Mouse (Mus musculus) CH12.LX (cell line): ENCODE results near the gene Mmp19. TPM values are rescaled to one million over a fixed set of nuclear protein-coding genes. Genes with fewer than 3 reads are reported as not detected.
"Not testable (repeated sequence)": the region's sequence is repeated elsewhere in the genome, so short reads cannot be mapped to it uniquely, and the experiment has no call there.

Experiments
- DNase-seq: peaks from one replicate; pipeline ENCODE4 v3.0.0-alpha.2; 2013; ENCODE audit errors: extremely low read depth
- H3K27ac ChIP-seq: 2 replicates; pipeline ENCODE4 v1.5.1; 2012; ENCODE audit warnings: low read depth, mild to moderate bottlenecking, control low read depth, moderate library complexity; ENCODE audit not compliant: insufficient read depth
- H3K27me3 ChIP-seq: replicated peaks from 2 replicates; pipeline ENCODE3; 2012; ENCODE audit warnings: inconsistent platforms
- H3K36me3 ChIP-seq, 2 experiments: replicated peaks in 1 of 2; 2 replicates each; pipeline versions ENCODE3 to v1.6.1; 2012; ENCODE audit warnings: inconsistent platforms in 1 of 2, low read length in 1 of 2, mild to moderate bottlenecking in 1 of 2, mixed read lengths in 1 of 2, moderate library complexity in 1 of 2; ENCODE audit not compliant: control insufficient read depth in 1 of 2, insufficient read depth in 1 of 2
- H3K4me1 ChIP-seq, 2 experiments: 2 replicates each; pipeline ENCODE4 v1.6.1; 2012; ENCODE audit warnings: inconsistent platforms in 1 of 2, moderate library complexity in 1 of 2; ENCODE audit not compliant: insufficient read depth in 2 of 2, control insufficient read depth in 1 of 2
- H3K4me2 ChIP-seq: 2 replicates; pipeline ENCODE4 v1.6.1; 2012; ENCODE audit warnings: low read depth, mild to moderate bottlenecking, control low read depth; ENCODE audit not compliant: poor library complexity, insufficient read depth, severe bottlenecking
- H3K4me3 ChIP-seq, 3 experiments: fragments of 150-350 bp in 1 of 3; sonication (generic) in 1 of 3; replicated peaks in 1 of 3; 2 replicates each; pipeline versions ENCODE3 to v1.5.1; 2011 to 2012; ENCODE audit warnings: low read depth in 2 of 3, low read length in 2 of 3, mild to moderate bottlenecking in 2 of 3, moderate library complexity in 2 of 3, control low read depth in 1 of 3, improper control_type of control experiment in 1 of 3, inconsistent platforms in 1 of 3, mixed read lengths in 1 of 3; ENCODE audit not compliant: poor library complexity in 1 of 3
- H3K79me2 ChIP-seq: replicated peaks from 2 replicates; pipeline ENCODE4 v1.6.1; 2012; ENCODE audit warnings: mild to moderate bottlenecking, moderate library complexity; ENCODE audit not compliant: control insufficient read depth, poor library complexity, insufficient read depth, severe bottlenecking; ENCODE audit errors: extremely low read depth
- H3K9ac ChIP-seq: 2 replicates; pipeline ENCODE4 v1.6.1; 2012; ENCODE audit warnings: low read depth, mild to moderate bottlenecking, control low read depth, moderate library complexity; ENCODE audit not compliant: insufficient read depth
- H3K9me3 ChIP-seq: replicated peaks from 2 replicates; pipeline ENCODE3; 2012; ENCODE audit warnings: low read length, inconsistent platforms, mixed read lengths
- BHLHE40 ChIP-seq: IDR thresholded peaks from 2 replicates; pipeline ENCODE4 v1.6.1; 2011; ENCODE audit warnings: mild to moderate bottlenecking, low read depth, low read length, improper control_type of control experiment
- ELF1 ChIP-seq: IDR thresholded peaks from 2 replicates; pipeline ENCODE4 v1.6.1; 2014; ENCODE audit warnings: low read depth, mild to moderate bottlenecking, inconsistent platforms, low read length, improper control_type of control experiment
- IRF4 ChIP-seq: IDR thresholded peaks from 2 replicates; pipeline ENCODE4 v1.6.1; 2014; ENCODE audit warnings: low read depth, mild to moderate bottlenecking, inconsistent platforms, low read length, improper control_type of control experiment
- JUN ChIP-seq: IDR thresholded peaks from 2 replicates; pipeline ENCODE4 v1.6.1; 2011; ENCODE audit warnings: low read depth, mild to moderate bottlenecking, low read length, improper control_type of control experiment, moderate library complexity; ENCODE audit not compliant: insufficient read depth
- MAFK ChIP-seq: IDR thresholded peaks from 2 replicates; pipeline ENCODE4 v1.6.1; 2011; ENCODE audit warnings: low read length, improper control_type of control experiment; ENCODE audit not compliant: insufficient replicate concordance
- MXI1 ChIP-seq: IDR thresholded peaks from 2 replicates; pipeline ENCODE4 v1.6.1; 2011; ENCODE audit warnings: mild to moderate bottlenecking, low read depth, low read length, improper control_type of control experiment
- MYC ChIP-seq: IDR thresholded peaks from 2 replicates; pipeline ENCODE4 v1.6.1; 2011; ENCODE audit warnings: low read depth, mild to moderate bottlenecking, improper control_type of control experiment, low read length
- SIN3A ChIP-seq: IDR thresholded peaks from 2 replicates; pipeline ENCODE4 v1.6.1; 2012; ENCODE audit warnings: low read length, improper control_type of control experiment, inconsistent platforms
- TBP ChIP-seq: conservative IDR thresholded peaks from 2 replicates; pipeline ENCODE4 v1.6.1; 2011; ENCODE audit warnings: low read depth, low read length, improper control_type of control experiment
- TCF12 ChIP-seq: IDR thresholded peaks from 2 replicates; pipeline ENCODE4 v1.6.1; 2014; ENCODE audit warnings: low read depth, mild to moderate bottlenecking, inconsistent platforms, low read length, improper control_type of control experiment
- ZC3H11A ChIP-seq: IDR thresholded peaks from 2 replicates; pipeline ENCODE4 v1.6.1; 2012; ENCODE audit warnings: low read depth, mild to moderate bottlenecking, inconsistent platforms, low read length, improper control_type of control experiment
- ZMIZ1 ChIP-seq: IDR thresholded peaks from 2 replicates; pipeline ENCODE4 v1.6.1; 2012; ENCODE audit warnings: low read depth, mild to moderate bottlenecking, inconsistent platforms, low read length, improper control_type of control experiment
- ZNF384 ChIP-seq: IDR thresholded peaks from 2 replicates; pipeline ENCODE4 v1.6.1; 2012; ENCODE audit warnings: low read depth, low read length, improper control_type of control experiment, inconsistent platforms
- dilution Hi-C: fragments of 300-500 bp; cut with MboI; formaldehyde crosslinking; loops from 2 replicates; pipeline ENCODE4 v1.14.3; 2020; ENCODE audit warnings: low sequenced_read_pairs; ENCODE audit not compliant: extremely low pct_unique_long_range_greater_than_20kb, extremely low pct_ligation_motif_present
- in situ Hi-C: fragments of 300-500 bp; cut with MboI; formaldehyde crosslinking; loops from 3 replicates; pipeline ENCODE4 v1.14.3; 2019; ENCODE audit warnings: low sequenced_read_pairs, low pct_ligation_motif_present, low pct_unique_long_range_greater_than_20kb, mixed read lengths
- polyA plus RNA-seq: library from polyadenylated mRNA; unstranded; fragments of >175 nt; gene quantifications from 2 replicates; pipeline ENCODE4 v1.2.1, GENCODE M21; 2012; ENCODE audit warnings: low read depth; ENCODE audit not compliant: insufficient read length
- total RNA-seq, 2 experiments: library from RNA; depleted of rRNA; stranded (reverse); fragments of 300-350 nt in 1 of 2; fragments of >200 nt in 1 of 2; gene quantifications; 2 replicates each; pipeline ENCODE4 v1.2.3; 2012 to 2014

Mmp19 gene
- total and polyA plus RNA-seq, 3 experiments = 0.50 to 1.3 (median 0.57) TPM

- TF ChIP-seq MXI1 (peak; percentile 72; the same call in 1 of the 2 replicates), ZNF384 (no peak), TCF12 (peak; percentile 88)
These were observed 30.8 kb downstream of the Mmp19 start, which contains the start of gene Ormdl2 (continued) for GRCm38 (mm10) chr10:128821358-128822056.

- TF ChIP-seq MXI1 (peak; percentile 40; the same call in 1 of the 2 replicates), SIN3A (peak; percentile 60), MAFK (no peak)
- H3K9ac ChIP-seq = peak overlapping the region; percentile 88
- H3K27ac ChIP-seq = peak overlapping the region; percentile 6; the same call in 1 of the 2 replicates
- H3K4me3 ChIP-seq = peak overlapping the region; percentile 77 to 96 (median 82)
- H3K79me2 ChIP-seq = peaks cover 52% of the 10 kb centered on the region
- H3K9me3 ChIP-seq = no peaks in the 10 kb centered on the region
- in situ Hi-C loops (loop anchor here (5.0 kb wide), 1 partner anchor 50 kb away; no protein-coding TSS in a partner anchor), dilution Hi-C loops (no loop called here)
- DNase-seq = peak; percentile 25
- no peaks in the 10 kb centered on the region for H3K27me3 ChIP-seq
- H3K36me3 ChIP-seq = peaks cover 19 to 61% of the 10 kb centered on the region in 2 experiments
- peak overlapping the region; percentile 43 for H3K4me2 ChIP-seq
- peaks cover 0 to 28% of the 10 kb centered on the region in 2 experiments; a peak in 2 of 4 replicates for H3K4me1 ChIP-seq
These were observed 31.4 kb downstream of the Mmp19 start for GRCm38 (mm10) chr10:128822135-128822534.

- Histone ChIP-seq H3K4me2 (peak overlapping the region; percentile 43), H3K4me3 (peak overlapping the region; percentile 77 to 96 (median 82)), H3K79me2 (peaks cover 58% of the 10 kb centered on the region), H3K9ac (peak overlapping the region; percentile 88; the same call in 1 of the 2 replicates), H3K36me3 (peaks cover 18 to 59% of the 10 kb centered on the region in 2 experiments), H3K4me1 (peaks cover 0 to 28% of the 10 kb centered on the region in 2 experiments; a peak in 2 of 4 replicates)
- in situ Hi-C loops = loop anchor here (5.0 kb wide), 1 partner anchor 51 kb away; no protein-coding TSS in a partner anchor
- DNase-seq, H3K27ac ChIP-seq, H3K27me3 ChIP-seq, dilution Hi-C loops, H3K9me3 ChIP-seq: not testable (repeated sequence)
- TF ChIP-seq MYC (peak; percentile 80), MXI1 (peak; percentile 49; the same call in 1 of the 2 replicates)
These were observed 32.4 kb downstream of the Mmp19 start for GRCm38 (mm10) chr10:128823087-128823486.

- peaks cover 0 to 28% of the 10 kb centered on the region in 2 experiments; a peak in 2 of 4 replicates for H3K4me1 ChIP-seq
- TF ChIP-seq ZMIZ1 (no peak), JUN (no peak), ELF1 (no peak), TBP (no peak), ZC3H11A (no peak), BHLHE40 (no peak), IRF4 (no peak)
- TF ChIP-seq, all 38 proteins: peak for 0
- no peaks in the 10 kb centered on the region for H3K27me3 ChIP-seq
- dilution Hi-C loops = no loop called here
- no peak overlapping the region for H3K4me3 ChIP-seq
- no peak overlapping the region for H3K9ac ChIP-seq
- H3K9me3 ChIP-seq = no peaks in the 10 kb centered on the region
- no peak overlapping the region for H3K27ac ChIP-seq
- DNase-seq = no peak
- in situ Hi-C loops = loop anchor here (5.0 kb wide), 1 partner anchor 52 kb away; no protein-coding TSS in a partner anchor
- peaks cover 62% of the 10 kb centered on the region for H3K79me2 ChIP-seq
- H3K36me3 ChIP-seq = peaks cover 17 to 59% of the 10 kb centered on the region in 2 experiments
- H3K4me2 ChIP-seq = no peak overlapping the region
These were observed 33.1 kb downstream of the Mmp19 start for GRCm38 (mm10) chr10:128823821-128824220.
